Mouse (Mus musculus) ES-CJ7 (cell line): Measurements from ENCODE around the gene Spic.
A peak's percentile ranks its signal among the peaks of the same experiment; 100 is the strongest.

Experiments
- DNase-seq: peaks from one replicate; pipeline ENCODE4 v3.0.0; 2011; ENCODE audit warnings: low read depth, low spot score

Spic gene

GRCm38 (mm10) chr10:88658918-88659317, 25.9 kb downstream of the Spic start:
- no peak for DNase-seq

DNA sequence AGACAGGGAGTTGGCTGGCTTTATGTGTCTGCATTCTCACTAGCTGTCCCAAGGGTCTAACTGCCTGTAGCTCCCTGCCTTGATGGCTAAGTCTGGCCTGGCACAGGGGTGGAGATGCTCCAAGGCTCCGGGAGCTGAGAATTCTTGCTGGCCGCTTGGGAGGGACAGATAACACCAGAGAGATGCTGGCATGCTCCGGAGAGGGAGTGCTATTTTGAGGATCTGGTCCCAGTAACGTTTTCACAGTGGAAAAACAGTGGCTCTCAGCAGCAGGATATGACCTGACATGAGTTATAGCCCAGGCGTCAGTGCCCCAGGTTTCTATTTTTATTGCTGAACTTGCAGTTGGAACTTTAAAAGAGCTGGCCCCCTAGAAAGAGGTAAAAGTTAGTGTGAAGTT, 39.4 kb downstream of the Spic start:
- no peak for DNase-seq

DNA sequence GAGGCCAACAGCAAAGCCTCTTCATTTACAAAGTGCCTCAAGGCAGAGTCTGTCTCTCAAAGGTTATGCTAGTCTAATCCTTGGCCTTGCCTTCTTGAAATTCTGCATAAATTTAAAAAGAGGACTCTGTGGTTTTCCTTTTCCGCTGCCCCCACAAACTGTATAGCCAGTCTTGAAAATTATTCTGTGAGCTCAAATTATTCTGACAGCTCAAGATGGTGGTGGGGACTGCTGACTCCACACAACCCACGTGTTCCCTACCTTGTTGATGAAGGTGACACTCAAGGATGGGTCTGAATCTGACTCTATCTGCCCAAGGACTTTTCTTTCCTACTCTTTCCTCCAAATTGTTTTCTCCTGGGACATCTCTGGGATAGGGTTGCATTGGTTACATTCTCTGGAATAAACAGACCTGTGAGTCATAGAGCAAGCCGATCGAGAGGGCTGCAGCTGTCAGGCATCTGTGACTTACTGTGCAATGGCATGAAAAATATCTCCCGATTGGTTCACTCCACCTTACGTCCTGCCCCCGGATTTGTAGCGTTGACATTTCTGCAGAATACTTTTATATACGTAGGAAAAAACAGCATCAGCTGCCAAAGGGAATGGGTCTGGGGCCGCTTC, 53.4 kb downstream of the Spic start:
- no peak for DNase-seq

DNA sequence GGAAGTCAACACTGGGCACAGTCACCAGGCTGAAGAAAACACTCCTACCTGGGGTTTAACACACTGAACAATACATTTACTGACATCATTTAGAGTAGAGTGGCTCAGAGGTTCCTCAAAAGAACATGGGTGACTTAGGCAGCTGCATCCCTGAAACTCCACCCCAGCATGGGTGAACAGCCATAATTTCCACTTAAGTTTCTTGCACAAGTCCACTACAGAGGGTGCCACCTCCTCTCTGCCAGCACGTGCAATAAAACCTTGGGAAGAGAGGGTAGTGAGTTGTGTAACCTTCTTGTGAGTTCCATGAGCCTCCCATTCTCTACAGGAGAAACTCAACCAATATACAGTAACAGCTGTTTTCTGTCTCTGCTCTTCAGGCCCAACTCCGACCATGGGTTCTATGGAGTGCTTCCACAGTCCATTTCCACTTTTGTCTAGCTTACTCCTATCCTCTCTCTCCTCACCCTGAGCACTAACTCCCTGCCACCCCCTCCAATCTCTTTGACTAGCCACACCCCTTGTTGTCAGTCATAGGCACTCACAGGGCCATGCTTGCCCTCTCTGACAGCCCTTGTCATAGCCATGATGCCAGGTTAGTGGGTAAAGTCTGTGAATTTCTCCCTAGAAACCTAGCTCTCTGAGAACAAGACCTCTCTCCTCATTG, 54.0 kb downstream of the Spic start:
- DNase-seq: no peak

DNA sequence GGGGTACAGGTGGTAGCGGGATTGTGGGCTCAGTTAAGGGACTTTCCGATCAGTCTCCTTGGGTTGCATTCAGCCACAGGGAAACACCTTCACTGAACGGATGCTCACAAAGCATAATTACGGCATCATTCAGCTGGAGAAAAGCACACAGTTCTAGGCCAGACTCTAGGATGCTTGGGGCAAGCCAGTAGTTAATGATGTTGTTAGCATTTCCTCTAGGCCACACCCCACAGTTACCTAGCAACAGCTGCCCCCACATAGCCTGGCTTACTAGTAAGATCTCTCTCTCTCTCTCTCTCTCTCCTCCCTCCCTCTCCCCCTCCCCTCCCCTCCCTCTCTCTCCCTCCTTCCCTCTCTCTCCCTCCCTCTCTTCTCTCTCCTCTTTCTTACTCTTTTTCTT, 57.8 kb downstream of the Spic start:
- DNase-seq: peak; percentile 90

DNA sequence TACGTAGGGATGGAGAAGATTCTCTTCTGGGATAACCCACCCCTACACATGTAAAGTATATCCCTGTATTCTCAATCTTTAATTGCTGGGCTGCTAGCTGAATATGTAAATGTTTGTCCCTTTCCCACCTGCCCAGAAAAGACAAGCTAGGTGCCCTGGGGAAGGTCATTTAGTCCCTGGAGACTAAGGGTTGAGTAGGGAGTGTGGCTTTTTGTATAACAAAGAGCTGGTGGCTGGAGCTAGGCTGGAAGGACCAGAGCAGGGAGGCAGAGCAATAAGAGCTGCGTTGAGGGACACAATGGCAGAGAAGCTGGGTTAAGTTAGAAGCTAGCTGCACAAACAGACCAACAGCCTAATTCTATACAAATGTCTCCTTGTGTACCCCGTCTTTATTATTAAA, 58.6 kb downstream of the Spic start:
- peak; percentile 89 for DNase-seq
